7 mouse cellular contexts compared by ENCODE assay signal in the genomic region with DNA sequence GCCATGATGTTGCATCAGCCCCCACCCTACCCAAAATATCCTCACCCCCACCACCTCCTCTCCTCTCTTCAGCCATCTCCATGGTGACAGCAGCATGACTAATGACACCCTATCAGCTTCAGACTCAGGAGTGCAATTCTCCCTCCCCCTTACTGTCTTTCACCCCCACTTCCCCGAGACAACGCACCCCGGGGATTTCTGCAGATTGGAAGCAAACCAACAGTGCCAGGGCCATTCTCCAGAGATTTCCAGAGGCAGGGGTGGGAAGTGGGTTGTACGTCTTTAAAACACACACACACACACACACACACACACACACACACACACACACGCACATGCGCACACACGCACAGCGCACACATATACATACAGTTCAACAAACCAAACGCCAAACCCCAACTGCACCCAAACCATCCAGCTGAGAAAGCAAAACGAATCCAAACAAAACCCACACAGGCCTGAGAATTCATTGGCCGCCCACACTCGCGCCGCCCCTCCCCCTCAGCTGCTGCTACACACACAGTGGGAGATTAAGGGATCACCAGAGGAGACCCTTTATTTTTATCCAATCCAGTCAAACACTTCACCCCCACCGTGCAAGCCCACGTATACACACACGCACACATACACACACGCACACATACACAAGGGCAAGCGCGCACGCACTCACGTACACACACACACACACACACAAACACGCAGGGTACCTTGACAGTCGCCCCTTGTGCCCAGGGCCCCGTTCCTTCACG. TPM values are rescaled to one million over a fixed set of nuclear protein-coding genes. Genes with fewer than 3 reads are reported as not detected.
DNase-seq lines count a peak whose midpoint lies in the region; ATAC-seq lines count a peak whose summit lies in the region.

No protein-coding gene starts in this region.

- WGBS in hindbrain, embryonic 13.5 days = 2% methylated on average over 26 of the region's 26 CpGs

- H3K27me3 ChIP-seq in hindbrain, embryonic 13.5 days = no peaks in the 10 kb centered on the region

- peak overlapping the region; percentile 82 for H3K4me3 ChIP-seq in hindbrain, embryonic 13.5 days

- no peaks in the 10 kb centered on the region for H3K9me3 ChIP-seq in hindbrain, embryonic 13.5 days

- peak overlapping the region; percentile 94 for H3K9ac ChIP-seq in hindbrain, embryonic 13.5 days

- H3K4me2 ChIP-seq in hindbrain, embryonic 13.5 days = peak overlapping the region; percentile 88

- peak overlapping the region; percentile 99 for H3K27ac ChIP-seq in hindbrain, embryonic 13.5 days

- peak; percentile 91 to 92 for DNase-seq in cerebellum, postnatal 10 days
- DNase-seq in frontal cortex, postnatal 10 days (ENCODE audit: low spot score in 2 of 2) = peak; percentile 82 to 88
- peak; percentile 73 to 74 for DNase-seq in layer of hippocampus, postnatal 36 days
- peak; percentile 75 for DNase-seq in lung, postnatal 36 days
- peak; percentile 81 for DNase-seq in skeletal muscle tissue, adult 2 months (ENCODE audit: low read depth, low spot score)

- H3K4me1 ChIP-seq in hindbrain, embryonic 13.5 days (replicated peaks) = peaks cover 87% of the 10 kb centered on the region

- ATAC-seq in activated CD4-positive, CD25-positive, alpha-beta regulatory T cell, adult 4 months = peak; percentile 38
- ATAC-seq in hindbrain, embryonic 13.5 days (ENCODE audit: low FRiP score) = peak; percentile 57

- peaks cover 5% of the 10 kb centered on the region; the same call in 1 of the 2 replicates for H3K36me3 ChIP-seq in hindbrain, embryonic 13.5 days

RNA-seq across cellular contexts. Expression of gene Tet3, which starts 18.2 kb away (rescaled TPM):
- polyA plus RNA-seq in activated CD4-positive, CD25-positive, alpha-beta regulatory T cell, adult 4 months (2017; shearing (Covaris generic)) = 10 to 100 TPM; 17.2 to 23.9 TPM
- 69.8 and 75.4 TPM in 2 replicates for polyA plus RNA-seq in hindbrain, embryonic 13.5 days (2015; fragmentation: Nextera tagmentation; extraction: Ambion mirVana)
- 10 to 100 TPM; 58.9 to 67.8 TPM for total RNA-seq in layer of hippocampus, postnatal 36 days (2021)

Comparison
In these comparisons a context has a peak if more than half of its experiments do, and no peak if none do; other contexts are left out.
1. Peak in every context shown above with its lines: DNase-seq, ATAC-seq, H3K4me3 ChIP-seq and H3K27ac ChIP-seq.